Mouse (Mus musculus): ENCODE data around the gene Dctn3.
"Not testable (repeated sequence)": the region's sequence is repeated elsewhere in the genome, so short reads cannot be mapped to it uniquely, and the experiment has no call there.

GRCm38 (mm10) chr4:41699783-41700182 is 23.2 kb downstream of the Dctn3 start, which contains the start of gene Il11ra1:
- TF ChIP-seq CTCF (conservative IDR thresholded peaks at IDR 0.05; ENCODE audit: insufficient read depth, insufficient read length, low read depth, low read length); POLR2A (IDR thresholded peaks at IDR 0.05; ENCODE audit: low read depth, low read length): not testable (repeated sequence)
